Mouse (Mus musculus) adrenal gland, adult 8-10 months (tissue): ENCODE measurements around the gene Rsph10b. TPM values are rescaled to one million over a fixed set of nuclear protein-coding genes. Genes with fewer than 3 reads are reported as not detected.
A peak's percentile ranks its signal among the peaks of the same experiment; 100 is the strongest.
"Not testable (repeated sequence)": the region's sequence is repeated elsewhere in the genome, so short reads cannot be mapped to it uniquely, and the experiment has no call there.

ENCODE experiments used
- DNase-seq: peaks from one replicate; pipeline ENCODE4 v3.0.0; 2022
- total RNA-seq, 4 experiments: library from RNA; stranded (reverse); gene quantifications; 2 replicates each; pipeline ENCODE4 v1.2.4; 2022

The Rsph10b gene
- total RNA-seq, 4 experiments from 2014 or later = 3.2 to 20.5 (median 6.1) TPM

GRCm38 (mm10) chr5:143994632-143995365, 62.0 kb downstream of the Rsph10b start:
- DNase-seq = peak; percentile 42

- no peak for DNase-seq
Measured at GRCm38 (mm10) chr5:143999409-143999808, 66.6 kb downstream of the Rsph10b start.

- DNase-seq = no peak
Measured at GRCm38 (mm10) chr5:144002461-144003192, 69.8 kb downstream of the Rsph10b start.

- not testable (repeated sequence) for DNase-seq
Measured at GRCm38 (mm10) chr5:144013366-144014134, 80.7 kb downstream of the Rsph10b start.

GRCm38 (mm10) chr5:144014551-144015311, 81.9 kb downstream of the Rsph10b start, which contains the start of gene Ccz1:
TSS of gene Ccz1 (minus strand) at chr5:144014877.
- DNase-seq = peak; percentile 70

- DNase-seq = no peak
Measured at GRCm38 (mm10) chr5:144015312-144015650, 82.4 kb downstream of the Rsph10b start.

GRCm38 (mm10) chr5:144015845-144016244, 83.0 kb downstream of the Rsph10b start:
- no peak for DNase-seq

- DNase-seq = no peak
Measured at GRCm38 (mm10) chr5:144026620-144027263, 93.9 kb downstream of the Rsph10b start, which contains the start of gene Ocm. TSS of gene Ocm (minus strand) at chr5:144026670.

GRCm38 (mm10) chr5:144032491-144032890, 99.7 kb downstream of the Rsph10b start:
- DNase-seq = no peak

GRCm38 (mm10) chr5:144034567-144034966, 101.7 kb downstream of the Rsph10b start:
- no peak for DNase-seq

Other genes starting within 250 kb of the Rsph10b start
- 10 to 100 TPM; 13.2 to 19.8 (median 15.1) TPM for gene Usp42, start 200.8 kb upstream of the Rsph10b start, total RNA-seq
- gene Eif2ak1, start 115.2 kb upstream of the Rsph10b start, total RNA-seq = 10 to 100 TPM; 42.1 to 49.3 (median 45.2) TPM
- gene Ankrd61, start 35.4 kb upstream of the Rsph10b start, total RNA-seq = under 1 TPM in 1 of 4 experiments, not detected in 3; 0.46 TPM
- 10 to 100 TPM; 32.7 to 36.5 (median 34.7) TPM for gene Aimp2, start 23.2 kb upstream of the Rsph10b start, total RNA-seq
- 10 to 100 TPM in 3 of 4 experiments, 1 to 10 TPM in 1; 8.4 to 19.3 (median 12.6) TPM for gene Pms2, start 23.1 kb upstream of the Rsph10b start, total RNA-seq
- gene Gm42421, start 4.9 kb upstream of the Rsph10b start, total RNA-seq = under 1 TPM in 2 of 4 experiments, not detected in 2; 0.94 to 0.95 TPM
- gene Ccz1, start 81.8 kb downstream of the Rsph10b start, total RNA-seq = 10 to 100 TPM; 56.5 to 60.7 (median 60.2) TPM
- not detected for gene Ocm, start 93.6 kb downstream of the Rsph10b start, total RNA-seq
- gene Lmtk2, start 167.4 kb downstream of the Rsph10b start, total RNA-seq = 10 to 100 TPM; 31.2 to 45.6 (median 38.8) TPM